Mouse (Mus musculus): ENCODE data around the gene Terb1.

GRCm38 (mm10) chr8:104422313-104422712, 87.4 kb downstream of the Terb1 start:
- no peak for TF ChIP-seq CTCF (IDR thresholded peaks at IDR 0.05; ENCODE audit: insufficient read depth, low read length)
- TF ChIP-seq POLR2A (IDR thresholded peaks at IDR 0.05; ENCODE audit: borderline replicate concordance, extremely low read depth, low read depth, low read length) = no peak
